Mouse (Mus musculus): ENCODE results near the gene Fxyd2.

Gene Fxyd2

GRCm38 (mm10) chr9:45429392-45429791 lies 29.9 kb downstream of the Fxyd2 start:
- DNase-seq (ENCODE audit: low spot score in 2 of 2): no peak

GRCm38 (mm10) chr9:45429951-45430697 lies 30.7 kb downstream of the Fxyd2 start:
- no peak for DNase-seq (ENCODE audit: low spot score in 2 of 2)

- DNase-seq (ENCODE audit: low spot score in 2 of 2): no peak
Measured at GRCm38 (mm10) chr9:45430698-45430959, 31.2 kb downstream of the Fxyd2 start.

- no peak for DNase-seq (ENCODE audit: low spot score in 2 of 2)
Measured at GRCm38 (mm10) chr9:45431150-45431549, 31.7 kb downstream of the Fxyd2 start.

GRCm38 (mm10) chr9:45432639-45433038 lies 33.2 kb downstream of the Fxyd2 start:
- DNase-seq (ENCODE audit: low spot score in 2 of 2): no peak

GRCm38 (mm10) chr9:45433119-45433518 lies 33.6 kb downstream of the Fxyd2 start:
- DNase-seq (ENCODE audit: low spot score in 2 of 2): no peak

GRCm38 (mm10) chr9:45434171-45434570 lies 34.7 kb downstream of the Fxyd2 start:
- DNase-seq (ENCODE audit: low spot score in 2 of 2): no peak

GRCm38 (mm10) chr9:45439025-45439424 lies 39.6 kb downstream of the Fxyd2 start:
- no peak for DNase-seq (ENCODE audit: low spot score in 2 of 2)

- no peak for DNase-seq (ENCODE audit: low spot score in 2 of 2)
Measured at GRCm38 (mm10) chr9:45440083-45440784, 40.8 kb downstream of the Fxyd2 start.

GRCm38 (mm10) chr9:45444251-45444798 lies 44.9 kb downstream of the Fxyd2 start:
- no peak for DNase-seq (ENCODE audit: low spot score in 2 of 2)

GRCm38 (mm10) chr9:45449658-45450057 lies 50.2 kb downstream of the Fxyd2 start:
- no peak for DNase-seq (ENCODE audit: low spot score in 2 of 2)

- no peak for DNase-seq (ENCODE audit: low spot score in 2 of 2)
Measured at GRCm38 (mm10) chr9:45451346-45451745, 51.9 kb downstream of the Fxyd2 start.

GRCm38 (mm10) chr9:45454032-45454431 lies 54.6 kb downstream of the Fxyd2 start:
- no peak for DNase-seq (ENCODE audit: low spot score in 2 of 2)

- no peak for DNase-seq (ENCODE audit: low spot score in 2 of 2)
Measured at GRCm38 (mm10) chr9:45454889-45455610, 55.6 kb downstream of the Fxyd2 start.

GRCm38 (mm10) chr9:45457200-45457599 lies 57.7 kb downstream of the Fxyd2 start:
- no peak for DNase-seq (ENCODE audit: low spot score in 2 of 2)

GRCm38 (mm10) chr9:45458363-45458762 lies 58.9 kb downstream of the Fxyd2 start:
- DNase-seq (ENCODE audit: low spot score in 2 of 2): no peak
